Mouse (Mus musculus) CH12.LX (cell line): ENCODE measurements around the gene Fktn. TPM values are rescaled to one million over a fixed set of nuclear protein-coding genes. Genes with fewer than 3 reads are reported as not detected.

ENCODE experiments used
- DNase-seq: peaks from one replicate; pipeline ENCODE4 v3.0.0-alpha.2; 2013; ENCODE audit errors: extremely low read depth
- H3K27ac ChIP-seq: 2 replicates; pipeline ENCODE4 v1.5.1; 2012; ENCODE audit warnings: low read depth, mild to moderate bottlenecking, control low read depth, moderate library complexity; ENCODE audit not compliant: insufficient read depth
- H3K27me3 ChIP-seq: replicated peaks from 2 replicates; pipeline ENCODE3; 2012; ENCODE audit warnings: inconsistent platforms
- H3K36me3 ChIP-seq, 2 experiments: replicated peaks in 1 of 2; 2 replicates each; pipeline versions ENCODE3 to v1.6.1; 2012; ENCODE audit warnings: inconsistent platforms in 1 of 2, low read length in 1 of 2, mild to moderate bottlenecking in 1 of 2, mixed read lengths in 1 of 2, moderate library complexity in 1 of 2; ENCODE audit not compliant: control insufficient read depth in 1 of 2, insufficient read depth in 1 of 2
- H3K4me1 ChIP-seq, 2 experiments: 2 replicates each; pipeline ENCODE4 v1.6.1; 2012; ENCODE audit warnings: inconsistent platforms in 1 of 2, moderate library complexity in 1 of 2; ENCODE audit not compliant: insufficient read depth in 2 of 2, control insufficient read depth in 1 of 2
- H3K4me2 ChIP-seq: 2 replicates; pipeline ENCODE4 v1.6.1; 2012; ENCODE audit warnings: low read depth, mild to moderate bottlenecking, control low read depth; ENCODE audit not compliant: poor library complexity, insufficient read depth, severe bottlenecking
- H3K4me3 ChIP-seq, 3 experiments: fragments of 150-350 bp in 1 of 3; sonication (generic) in 1 of 3; replicated peaks in 1 of 3; 2 replicates each; pipeline versions ENCODE3 to v1.5.1; 2011 to 2012; ENCODE audit warnings: low read depth in 2 of 3, low read length in 2 of 3, mild to moderate bottlenecking in 2 of 3, moderate library complexity in 2 of 3, control low read depth in 1 of 3, improper control_type of control experiment in 1 of 3, inconsistent platforms in 1 of 3, mixed read lengths in 1 of 3; ENCODE audit not compliant: poor library complexity in 1 of 3
- H3K79me2 ChIP-seq: replicated peaks from 2 replicates; pipeline ENCODE4 v1.6.1; 2012; ENCODE audit warnings: mild to moderate bottlenecking, moderate library complexity; ENCODE audit not compliant: control insufficient read depth, poor library complexity, insufficient read depth, severe bottlenecking; ENCODE audit errors: extremely low read depth
- H3K9ac ChIP-seq: 2 replicates; pipeline ENCODE4 v1.6.1; 2012; ENCODE audit warnings: low read depth, mild to moderate bottlenecking, control low read depth, moderate library complexity; ENCODE audit not compliant: insufficient read depth
- H3K9me3 ChIP-seq: replicated peaks from 2 replicates; pipeline ENCODE3; 2012; ENCODE audit warnings: low read length, inconsistent platforms, mixed read lengths
- CHD1 ChIP-seq: IDR thresholded peaks from 2 replicates; pipeline ENCODE4 v1.6.1; 2012; ENCODE audit warnings: low read depth, low read length, improper control_type of control experiment, inconsistent platforms
- ELF1 ChIP-seq: IDR thresholded peaks from 2 replicates; pipeline ENCODE4 v1.6.1; 2014; ENCODE audit warnings: low read depth, mild to moderate bottlenecking, inconsistent platforms, low read length, improper control_type of control experiment
- EP300 ChIP-seq: IDR thresholded peaks from 2 replicates; pipeline ENCODE4 v1.6.1; 2011; ENCODE audit warnings: low read length, improper control_type of control experiment
- ETS1 ChIP-seq: conservative IDR thresholded peaks from 2 replicates; pipeline ENCODE4 v1.6.1; 2012; ENCODE audit warnings: low read depth, mild to moderate bottlenecking, inconsistent platforms, low read length, improper control_type of control experiment, moderate library complexity
- HCFC1 ChIP-seq: IDR thresholded peaks from 2 replicates; pipeline ENCODE4 v1.6.1; 2012; ENCODE audit warnings: low read depth, mild to moderate bottlenecking, inconsistent platforms, low read length, improper control_type of control experiment
- JUND ChIP-seq: conservative IDR thresholded peaks from 2 replicates; pipeline ENCODE4 v1.6.1; 2011; ENCODE audit warnings: low read depth, low read length, improper control_type of control experiment
- KAT2A ChIP-seq: IDR thresholded peaks from 2 replicates; pipeline ENCODE4 v1.6.1; 2012; ENCODE audit warnings: low read length, improper control_type of control experiment, inconsistent platforms; ENCODE audit not compliant: insufficient replicate concordance
- MAFK ChIP-seq: IDR thresholded peaks from 2 replicates; pipeline ENCODE4 v1.6.1; 2011; ENCODE audit warnings: low read length, improper control_type of control experiment; ENCODE audit not compliant: insufficient replicate concordance
- MAX ChIP-seq: IDR thresholded peaks from 2 replicates; pipeline ENCODE4 v1.6.1; 2011; ENCODE audit warnings: low read length, improper control_type of control experiment
- MEF2A ChIP-seq: IDR thresholded peaks from 2 replicates; pipeline ENCODE4 v1.6.1; 2014; ENCODE audit warnings: low read depth, mild to moderate bottlenecking, inconsistent platforms, low read length, improper control_type of control experiment, borderline replicate concordance
- MXI1 ChIP-seq: IDR thresholded peaks from 2 replicates; pipeline ENCODE4 v1.6.1; 2011; ENCODE audit warnings: mild to moderate bottlenecking, low read depth, low read length, improper control_type of control experiment
- NELFE ChIP-seq: IDR thresholded peaks from 2 replicates; pipeline ENCODE4 v1.6.1; 2011; ENCODE audit warnings: low read depth, low read length, improper control_type of control experiment
- NRF1 ChIP-seq: IDR thresholded peaks from 2 replicates; pipeline ENCODE4 v1.6.1; 2014; ENCODE audit warnings: low read depth, mild to moderate bottlenecking, inconsistent platforms, low read length, improper control_type of control experiment, moderate library complexity
- POLR2A ChIP-seq: IDR thresholded peaks from 2 replicates; pipeline ENCODE4 v1.6.1; 2011; ENCODE audit warnings: low read depth, mild to moderate bottlenecking, improper control_type of control experiment, low read length
- SIN3A ChIP-seq: IDR thresholded peaks from 2 replicates; pipeline ENCODE4 v1.6.1; 2012; ENCODE audit warnings: low read length, improper control_type of control experiment, inconsistent platforms
- SMC3 ChIP-seq: IDR thresholded peaks from 2 replicates; pipeline ENCODE4 v1.6.1; 2011; ENCODE audit warnings: low read depth, low read length, improper control_type of control experiment
- TBP ChIP-seq: conservative IDR thresholded peaks from 2 replicates; pipeline ENCODE4 v1.6.1; 2011; ENCODE audit warnings: low read depth, low read length, improper control_type of control experiment
- TCF12 ChIP-seq: IDR thresholded peaks from 2 replicates; pipeline ENCODE4 v1.6.1; 2014; ENCODE audit warnings: low read depth, mild to moderate bottlenecking, inconsistent platforms, low read length, improper control_type of control experiment
- UBTF ChIP-seq: IDR thresholded peaks from 2 replicates; pipeline ENCODE4 v1.6.1; 2012; ENCODE audit warnings: low read depth, mild to moderate bottlenecking, inconsistent platforms, low read length, improper control_type of control experiment, moderate library complexity
- USF2 ChIP-seq: conservative IDR thresholded peaks from 2 replicates; pipeline ENCODE4 v1.6.1; 2011; ENCODE audit warnings: low read depth, low read length, improper control_type of control experiment
- ZKSCAN1 ChIP-seq: IDR thresholded peaks from 2 replicates; pipeline ENCODE4 v1.6.1; 2012; ENCODE audit warnings: low read depth, inconsistent platforms, low read length, improper control_type of control experiment, borderline replicate concordance
- ZMIZ1 ChIP-seq: IDR thresholded peaks from 2 replicates; pipeline ENCODE4 v1.6.1; 2012; ENCODE audit warnings: low read depth, mild to moderate bottlenecking, inconsistent platforms, low read length, improper control_type of control experiment
- dilution Hi-C: fragments of 300-500 bp; cut with MboI; formaldehyde crosslinking; loops from 2 replicates; pipeline ENCODE4 v1.14.3; 2020; ENCODE audit warnings: low sequenced_read_pairs; ENCODE audit not compliant: extremely low pct_unique_long_range_greater_than_20kb, extremely low pct_ligation_motif_present
- in situ Hi-C: fragments of 300-500 bp; cut with MboI; formaldehyde crosslinking; loops from 3 replicates; pipeline ENCODE4 v1.14.3; 2019; ENCODE audit warnings: low sequenced_read_pairs, low pct_ligation_motif_present, low pct_unique_long_range_greater_than_20kb, mixed read lengths
- polyA plus RNA-seq: library from polyadenylated mRNA; unstranded; fragments of >175 nt; gene quantifications from 2 replicates; pipeline ENCODE4 v1.2.1, GENCODE M21; 2012; ENCODE audit warnings: low read depth; ENCODE audit not compliant: insufficient read length
- total RNA-seq, 2 experiments: library from RNA; depleted of rRNA; stranded (reverse); fragments of 300-350 nt in 1 of 2; fragments of >200 nt in 1 of 2; gene quantifications; 2 replicates each; pipeline ENCODE4 v1.2.3; 2012 to 2014

Gene Fktn
- total and polyA plus RNA-seq, 3 experiments, result 4.8 to 7.5 (median 5.5) TPM

- peak; percentile 91 for TF ChIP-seq CHD1
- no peak for TF ChIP-seq USF2
- peak; percentile 79 for TF ChIP-seq EP300
- TF ChIP-seq MAX, result 0 out of 2 replicates have a peak, but pooled peaks have one; percentile 11
- peak; percentile 54 for TF ChIP-seq SIN3A
- TF ChIP-seq ETS1, result peak; percentile 33; the same call in 1 of the 2 replicates
Observed at GRCm38 (mm10) chr4:53710555-53711328, 3.1 kb upstream of the Fktn start (continued).

DNA sequence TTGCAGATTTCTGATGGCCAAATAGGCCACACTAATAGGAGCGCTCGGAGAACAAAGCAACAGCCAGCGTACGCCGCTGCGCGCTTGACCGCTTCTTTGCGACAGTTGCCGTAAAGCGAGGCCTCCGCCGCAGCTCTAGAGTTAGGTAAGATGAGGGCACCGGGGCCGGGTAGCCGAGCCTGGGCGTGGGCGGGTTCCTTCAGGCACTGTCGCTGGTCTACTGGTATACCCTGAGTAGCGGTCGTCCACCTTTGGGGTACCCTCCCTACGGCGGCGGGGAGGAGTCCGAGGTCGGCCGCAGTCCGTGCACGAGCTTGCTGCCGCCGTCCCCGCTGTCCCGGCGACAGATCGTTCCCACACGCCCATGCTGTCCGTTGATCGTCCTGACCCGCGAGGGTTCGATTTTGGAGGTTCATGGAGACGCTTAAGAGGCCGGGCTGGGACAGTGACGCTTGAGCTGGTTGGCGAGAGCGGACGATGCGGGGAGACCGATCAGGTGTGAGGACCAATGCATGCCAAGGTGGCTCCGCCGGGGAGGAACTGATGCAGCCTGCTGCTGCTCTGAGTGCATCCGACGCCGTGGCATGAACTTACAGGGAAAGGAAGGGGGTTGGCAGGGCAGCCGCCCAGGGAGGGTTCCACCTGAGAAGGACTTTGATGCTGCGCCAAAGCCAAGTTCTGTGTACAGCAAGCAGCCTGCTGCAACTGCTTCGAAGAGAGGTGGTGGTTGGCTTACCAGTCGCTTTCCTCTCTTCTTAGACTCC, 435 bp downstream of the Fktn start:
- in situ Hi-C loops (loop anchor here (10.0 kb wide), 1 partner anchor 89 kb away; no protein-coding TSS in a partner anchor), dilution Hi-C loops (no loop called here)
- H3K27ac ChIP-seq, result peak overlapping the region; percentile 14; the same call in 1 of the 2 replicates
- peak; percentile 92 for DNase-seq
- H3K36me3 ChIP-seq, result peaks cover 0 to 10% of the 10 kb centered on the region in 2 experiments
- H3K9me3 ChIP-seq, result no peaks in the 10 kb centered on the region
- no peaks in the 10 kb centered on the region for H3K27me3 ChIP-seq
- H3K4me3 ChIP-seq, result peak overlapping the region; percentile 75 to 90 (median 82)
- peaks cover 8 to 76% of the 10 kb centered on the region in 2 experiments; a peak in 3 of 4 replicates for H3K4me1 ChIP-seq
- peaks cover 2% of the 10 kb centered on the region; the same call in 1 of the 2 replicates for H3K79me2 ChIP-seq
- TF ChIP-seq MEF2A (peak; percentile 26; the same call in 1 of the 2 replicates), ELF1 (no peak), TCF12 (peak; percentile 76), MXI1 (peak; percentile 53; the same call in 1 of the 2 replicates), KAT2A (peak; percentile 83; the same call in 1 of the 2 replicates), MAX (0 out of 2 replicates have a peak, but pooled peaks have one; percentile 2), TBP (peak; percentile 81; the same call in 1 of the 2 replicates), NELFE (peak; percentile 83), SIN3A (peak; percentile 69), POLR2A (peak; percentile 89), NRF1 (peak; percentile 44; the same call in 1 of the 2 replicates), JUND (no peak), HCFC1 (peak; percentile 84), MAFK (no peak), UBTF (no peak), SMC3 (no peak), ZKSCAN1 (no peak), ZMIZ1 (peak; percentile 73; the same call in 1 of the 2 replicates)
- TF ChIP-seq, all 38 proteins: peak for 12
- Histone ChIP-seq H3K9ac (peak overlapping the region; percentile 67), H3K4me2 (peak overlapping the region; percentile 84)
